Mouse (Mus musculus): Measurements from ENCODE around the gene Gm10273.
A peak's percentile ranks its signal among the peaks of the same experiment; 100 is the strongest.

Gm10273 gene

GRCm38 (mm10) chr10:59402899-59403792 is 7.7 kb downstream of the Gm10273 start, which contains the start of gene Pla2g12b:
TSS of gene Pla2g12b (plus strand) at chr10:59403660.
- no peak for DNase-seq (ENCODE audit: low spot score)

- no peak for DNase-seq (ENCODE audit: low spot score)
Observed at GRCm38 (mm10) chr10:59403793-59404149, 8.3 kb downstream of the Gm10273 start.

GRCm38 (mm10) chr10:59408499-59408898 is 13.1 kb downstream of the Gm10273 start:
- no peak for DNase-seq (ENCODE audit: low spot score)

- DNase-seq (ENCODE audit: low spot score), result no peak
Observed at GRCm38 (mm10) chr10:59410264-59410663, 14.8 kb downstream of the Gm10273 start.

GRCm38 (mm10) chr10:59413711-59414110 is 18.3 kb downstream of the Gm10273 start:
- DNase-seq (ENCODE audit: low spot score), result no peak

GRCm38 (mm10) chr10:59416623-59417022 is 21.2 kb downstream of the Gm10273 start:
- DNase-seq (ENCODE audit: low spot score), result no peak

- no peak for DNase-seq (ENCODE audit: low spot score)
Observed at GRCm38 (mm10) chr10:59419516-59419915, 24.1 kb downstream of the Gm10273 start.

GRCm38 (mm10) chr10:59424453-59424852 is 29.0 kb downstream of the Gm10273 start:
- no peak for DNase-seq (ENCODE audit: low spot score)

- no peak for DNase-seq (ENCODE audit: low spot score)
Observed at GRCm38 (mm10) chr10:59425369-59425768, 29.9 kb downstream of the Gm10273 start.

GRCm38 (mm10) chr10:59426371-59426770 is 30.9 kb downstream of the Gm10273 start:
- no peak for DNase-seq (ENCODE audit: low spot score)

GRCm38 (mm10) chr10:59429448-59430135 is 34.2 kb downstream of the Gm10273 start:
- DNase-seq (ENCODE audit: low spot score), result no peak

- no peak for DNase-seq (ENCODE audit: low spot score)
Observed at GRCm38 (mm10) chr10:59430701-59431218, 35.3 kb downstream of the Gm10273 start.

- peak; percentile 10 for DNase-seq (ENCODE audit: low spot score)
Observed at GRCm38 (mm10) chr10:59435746-59436145, 40.3 kb downstream of the Gm10273 start.

- no peak for DNase-seq (ENCODE audit: low spot score)
Observed at GRCm38 (mm10) chr10:59438651-59439050, 43.2 kb downstream of the Gm10273 start.

- DNase-seq (ENCODE audit: low spot score), result no peak
Observed at GRCm38 (mm10) chr10:59439508-59439931, 44.1 kb downstream of the Gm10273 start.

- no peak for DNase-seq (ENCODE audit: low spot score)
Observed at GRCm38 (mm10) chr10:59440177-59440576, 44.7 kb downstream of the Gm10273 start.

GRCm38 (mm10) chr10:59441735-59442134 is 46.3 kb downstream of the Gm10273 start, which contains the start of gene Oit3:
TSS of gene Oit3 (minus strand) at chr10:59441778.
- no peak for DNase-seq (ENCODE audit: low spot score)

GRCm38 (mm10) chr10:59443212-59443611 is 47.8 kb downstream of the Gm10273 start:
- no peak for DNase-seq (ENCODE audit: low spot score)

- DNase-seq (ENCODE audit: low spot score), result no peak
Observed at GRCm38 (mm10) chr10:59444106-59444505, 48.7 kb downstream of the Gm10273 start.

GRCm38 (mm10) chr10:59444635-59445034 is 49.2 kb downstream of the Gm10273 start:
- DNase-seq (ENCODE audit: low spot score), result no peak
